Mouse (Mus musculus): ENCODE data around the gene D16Ertd472e. TPM values are rescaled to one million over a fixed set of nuclear protein-coding genes. Genes with fewer than 3 reads are reported as not detected.

D16Ertd472e gene
- polyA plus RNA-seq (2012; rRNA removed) = 8.8 and 11.0 TPM in 2 replicates

DNA sequence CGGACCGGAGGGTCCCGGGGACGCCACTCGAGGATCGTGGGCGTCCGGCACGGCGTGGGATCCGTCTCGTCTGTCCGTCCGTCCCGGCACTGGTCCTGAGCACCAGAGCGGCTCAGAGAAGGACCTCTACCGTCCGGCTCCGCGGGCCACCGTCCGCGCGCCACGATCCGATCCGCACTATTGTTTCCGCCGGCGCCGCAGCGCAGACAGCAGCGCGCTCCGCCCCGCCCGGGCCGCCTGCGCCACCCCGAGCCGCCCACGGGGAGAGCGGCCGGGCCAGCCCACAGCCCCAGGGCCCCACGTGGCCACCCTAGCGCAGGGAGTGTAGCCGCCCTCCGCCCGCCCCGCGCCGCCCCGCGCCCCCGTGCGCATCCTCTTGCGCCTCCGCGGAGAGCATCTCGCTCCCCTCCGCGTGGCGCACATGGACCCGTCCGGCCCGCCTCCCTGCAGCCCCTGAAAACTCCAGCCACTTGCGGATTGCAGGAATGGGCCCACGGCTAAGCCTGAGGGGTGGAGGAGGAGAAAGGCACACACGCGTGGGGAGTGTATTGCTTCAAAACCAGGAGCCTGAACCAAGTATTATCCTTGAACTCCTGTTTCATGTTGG, at the start of gene D16Ertd472e:
TSS of gene D16Ertd472e (minus strand) at position 231 of the 607 bp plus-strand sequence.
- DNase-seq (ENCODE audit: low spot score) = peak; percentile 86

DNA sequence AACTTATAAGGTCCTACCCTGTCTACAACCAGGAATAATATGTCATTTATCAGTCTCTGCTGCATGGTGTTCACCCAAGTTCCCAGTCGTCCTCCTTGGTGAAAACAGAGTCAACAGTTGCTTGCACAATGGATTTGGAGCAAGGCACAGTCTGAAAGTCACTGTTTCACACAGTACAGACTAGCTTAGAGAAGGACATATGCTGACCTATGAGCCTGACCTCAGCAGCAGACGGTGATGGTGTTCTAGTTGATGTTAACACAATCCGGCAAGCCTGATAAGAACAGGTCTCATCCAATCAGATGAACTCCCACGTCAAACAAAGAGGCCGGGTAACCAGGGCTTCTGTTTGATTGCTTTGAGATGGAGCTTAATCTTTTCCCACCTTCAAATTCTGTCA, 46.2 kb upstream of the D16Ertd472e start:
- no peak for DNase-seq (ENCODE audit: low spot score)

- no peak for DNase-seq (ENCODE audit: low spot score)
Observed at GRCm38 (mm10) chr16:78619386-78619785, 42.9 kb upstream of the D16Ertd472e start.

GRCm38 (mm10) chr16:78617757-78618532, 41.4 kb upstream of the D16Ertd472e start:
- DNase-seq (ENCODE audit: low spot score) = no peak

DNA sequence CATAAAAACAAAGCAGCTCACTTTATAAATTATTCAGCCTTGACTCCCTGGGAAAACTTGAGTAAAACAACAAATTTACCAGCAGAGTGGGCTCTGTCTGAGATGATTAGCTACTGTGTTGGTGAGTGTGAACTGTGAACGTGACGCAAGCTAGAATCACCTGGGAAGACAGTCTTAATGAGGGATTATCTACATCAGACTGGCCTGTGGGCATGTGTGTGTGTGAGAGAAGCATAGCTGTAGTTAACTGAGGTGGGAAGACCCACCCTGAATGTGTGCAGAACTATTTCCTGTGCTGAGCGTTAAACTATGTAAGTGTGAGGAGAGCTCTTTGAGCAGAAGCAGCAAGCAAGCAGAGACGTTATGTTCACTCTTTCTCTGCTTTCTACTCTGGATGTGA, 29.7 kb upstream of the D16Ertd472e start:
- DNase-seq (ENCODE audit: low spot score) = no peak

DNA sequence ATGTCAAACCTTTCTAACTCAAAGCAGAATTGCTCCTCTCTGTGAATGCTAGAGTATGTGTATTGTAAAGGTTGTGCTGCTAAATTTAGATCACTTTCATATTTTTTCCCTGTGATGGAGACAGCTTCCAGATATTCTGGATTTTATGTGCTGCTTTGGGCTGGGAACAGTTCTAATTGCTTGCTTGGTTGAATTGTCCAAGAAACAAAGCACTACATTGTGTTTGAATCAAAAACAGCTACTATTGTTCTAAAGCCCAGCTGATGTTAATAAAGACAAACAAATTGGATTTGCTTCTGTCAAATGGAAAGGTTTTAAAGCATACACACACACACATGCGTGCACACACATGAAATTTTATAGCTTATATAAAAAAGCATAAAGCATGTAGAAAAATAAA, 22.4 kb upstream of the D16Ertd472e start:
- no peak for DNase-seq (ENCODE audit: low spot score)

DNA sequence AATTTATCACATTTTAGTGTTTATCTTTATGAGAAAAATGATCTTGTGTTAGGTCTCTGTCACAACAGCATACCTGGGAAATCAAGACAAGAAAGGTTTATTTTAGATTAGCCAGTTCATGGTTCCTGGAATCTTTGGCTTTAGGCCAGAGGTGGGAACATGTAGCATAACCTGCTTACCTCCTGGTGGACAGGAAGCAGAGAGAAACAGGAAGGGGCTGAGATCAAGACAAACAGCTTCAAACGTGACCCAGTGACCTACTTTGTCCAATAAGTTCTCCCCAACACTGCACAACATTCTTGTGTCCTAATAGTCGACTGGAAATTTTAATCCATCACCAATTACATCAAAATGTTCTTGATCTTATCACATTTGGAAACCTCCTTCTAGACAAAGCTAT, 19.9 kb upstream of the D16Ertd472e start:
- no peak for DNase-seq (ENCODE audit: low spot score)

DNA sequence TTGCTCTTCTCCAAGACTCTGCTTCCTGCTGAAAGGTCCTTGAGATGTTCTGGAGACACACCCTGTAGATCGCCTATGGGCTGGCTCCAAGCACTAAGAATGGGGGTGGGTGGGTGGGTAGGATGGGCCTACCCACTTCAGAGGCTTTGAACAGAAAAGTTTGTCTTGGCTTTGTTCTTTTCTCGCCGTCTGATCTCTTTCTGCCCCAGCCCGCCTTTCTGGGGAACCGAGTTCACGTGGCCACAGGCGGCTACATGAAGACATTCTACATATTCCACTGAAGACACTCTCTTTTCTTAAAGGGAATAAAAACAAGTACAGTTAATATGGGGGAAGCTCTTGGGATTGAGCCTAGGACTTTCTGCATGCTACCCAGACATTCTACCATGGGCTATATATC, 19.3 kb upstream of the D16Ertd472e start:
- DNase-seq (ENCODE audit: low spot score) = no peak

- no peak for DNase-seq (ENCODE audit: low spot score)
Observed at GRCm38 (mm10) chr16:78594154-78594553, 17.6 kb upstream of the D16Ertd472e start.

- DNase-seq (ENCODE audit: low spot score) = no peak
Observed at GRCm38 (mm10) chr16:78591130-78591529, 14.6 kb upstream of the D16Ertd472e start.

DNA sequence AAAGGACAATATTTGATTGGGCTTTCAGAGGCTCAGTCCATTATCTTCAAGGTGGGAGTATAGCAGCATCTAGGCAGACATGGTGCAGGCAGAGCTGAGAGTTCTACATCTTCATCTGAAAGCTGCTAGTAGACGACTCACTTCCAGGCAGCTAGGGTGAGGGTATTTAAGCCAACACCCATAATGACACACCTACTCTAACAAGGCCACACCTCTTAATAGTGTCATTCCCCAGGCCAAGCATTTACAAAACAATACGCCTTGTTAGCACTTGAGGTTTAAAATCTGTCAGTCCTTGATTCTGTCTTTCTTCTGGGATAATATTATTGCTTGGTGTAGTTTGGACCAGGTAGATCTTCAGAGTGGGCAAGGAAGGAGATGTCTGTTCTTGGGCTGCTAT, 12.3 kb upstream of the D16Ertd472e start:
- DNase-seq (ENCODE audit: low spot score) = no peak

GRCm38 (mm10) chr16:78586621-78587020, 10.1 kb upstream of the D16Ertd472e start:
- DNase-seq (ENCODE audit: low spot score) = no peak

DNA sequence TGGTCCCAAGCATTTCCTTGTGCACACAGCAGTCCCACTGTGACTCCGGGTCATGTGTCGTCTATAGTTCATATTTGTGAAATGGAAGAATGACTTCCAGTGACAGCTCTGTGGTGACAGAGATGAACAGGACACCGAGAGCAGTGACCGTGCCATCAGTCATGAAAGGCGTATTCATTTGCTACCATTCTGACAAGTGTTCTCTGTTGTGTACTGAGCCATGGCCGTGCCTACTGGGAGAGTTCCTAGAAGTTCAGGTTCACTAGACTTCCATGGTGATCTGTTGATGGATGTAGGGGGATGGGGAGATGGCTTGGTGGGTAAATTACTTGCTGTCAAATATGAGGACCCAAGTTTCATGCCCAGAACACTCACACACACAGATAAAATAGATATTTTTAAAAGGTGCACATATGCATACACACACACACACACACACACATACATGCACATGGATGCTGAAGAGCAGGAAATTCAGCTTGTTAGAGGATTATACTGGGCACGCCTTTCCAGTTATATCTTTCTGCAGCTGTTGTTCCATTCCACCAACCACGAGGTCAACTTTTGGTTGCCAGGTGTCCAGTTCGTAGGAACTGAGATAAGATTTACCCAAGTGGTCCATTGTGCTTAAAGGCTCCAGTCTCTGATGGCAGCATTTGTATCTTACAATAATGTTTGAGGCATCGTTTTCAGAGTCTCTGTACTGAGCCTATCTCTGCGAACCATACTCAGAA, 9.3 kb upstream of the D16Ertd472e start:
- DNase-seq (ENCODE audit: low spot score) = no peak

DNA sequence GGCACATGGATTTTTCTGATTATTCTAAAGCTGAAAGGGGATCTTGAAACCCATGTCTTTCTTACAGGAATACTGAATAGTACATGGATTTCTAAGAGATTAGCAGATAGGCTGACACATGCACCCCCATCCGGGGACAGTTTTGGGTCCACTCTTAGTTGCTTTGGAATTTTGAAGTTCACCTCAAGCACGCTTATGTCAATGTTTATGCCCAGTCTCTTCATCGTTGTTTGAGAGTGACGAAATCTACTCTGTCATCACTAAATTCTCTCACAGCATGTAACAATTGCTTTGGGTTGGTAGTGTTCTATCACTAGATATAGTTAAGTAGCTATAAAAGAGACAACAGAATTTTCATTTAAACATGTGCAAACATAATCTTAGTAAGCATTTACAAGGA, 8.7 kb upstream of the D16Ertd472e start:
- no peak for DNase-seq (ENCODE audit: low spot score)

GRCm38 (mm10) chr16:78583968-78584367, 7.5 kb upstream of the D16Ertd472e start:
- DNase-seq (ENCODE audit: low spot score) = no peak

DNA sequence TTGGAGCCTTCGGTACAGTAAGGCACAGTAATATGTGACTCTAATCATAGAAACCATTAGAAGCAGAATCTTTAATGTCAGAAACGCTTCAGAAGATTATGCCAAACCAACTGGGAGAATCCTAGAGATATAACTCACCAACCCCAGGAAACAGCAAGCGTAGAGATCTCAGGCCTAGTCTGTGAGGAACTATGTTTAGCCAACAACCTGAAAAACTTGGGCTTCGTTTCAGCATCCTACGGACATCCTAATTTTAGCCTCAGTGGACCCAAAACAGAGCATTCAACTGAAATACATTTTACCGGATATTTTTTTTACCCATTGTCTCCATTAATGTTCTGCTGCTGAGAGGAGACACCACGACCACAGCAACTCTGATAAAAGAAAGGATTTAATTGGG, 3.9 kb upstream of the D16Ertd472e start:
- no peak for DNase-seq (ENCODE audit: low spot score)

GRCm38 (mm10) chr16:78579386-78579785, 2.9 kb upstream of the D16Ertd472e start:
- no peak for DNase-seq (ENCODE audit: low spot score)

- DNase-seq (ENCODE audit: low spot score) = no peak
Observed at GRCm38 (mm10) chr16:78577085-78577671, 670 bp upstream of the D16Ertd472e start.

- no peak for DNase-seq (ENCODE audit: low spot score)
Observed at GRCm38 (mm10) chr16:78575852-78576477, 543 bp downstream of the D16Ertd472e start.

GRCm38 (mm10) chr16:78575190-78575851, 1.2 kb downstream of the D16Ertd472e start:
- DNase-seq (ENCODE audit: low spot score) = no peak

DNA sequence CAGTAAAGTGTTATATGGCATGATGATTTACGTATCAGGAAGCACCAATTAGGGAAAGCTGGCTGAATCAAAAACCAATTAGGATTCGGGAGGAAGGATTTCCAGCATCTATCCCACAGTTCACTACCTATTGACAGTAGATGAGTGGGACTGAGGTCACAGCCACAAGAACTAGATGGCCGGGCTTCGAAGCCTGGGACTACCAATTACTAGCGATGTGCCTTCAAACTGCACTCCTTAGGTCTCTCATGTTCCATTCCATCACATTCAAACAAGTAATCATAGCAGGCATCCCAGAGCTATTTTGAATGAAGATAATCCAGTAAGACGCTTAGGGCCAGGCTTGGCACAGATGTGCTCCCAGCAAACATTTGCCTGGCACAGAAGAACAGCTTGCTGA, 2.3 kb downstream of the D16Ertd472e start:
- DNase-seq (ENCODE audit: low spot score) = no peak
